Mouse (Mus musculus) embryonic fibroblast, embryonic 13.5 days (primary cell): ENCODE results near the gene Hist1h2bm. TPM values are rescaled to one million over a fixed set of nuclear protein-coding genes. Genes with fewer than 3 reads are reported as not detected.
A peak's percentile ranks its signal among the peaks of the same experiment; 100 is the strongest.
"Not testable (repeated sequence)": the region's sequence is repeated elsewhere in the genome, so short reads cannot be mapped to it uniquely, and the experiment has no call there.

Experiments used
- H3K27ac ChIP-seq: 2 replicates; pipeline ENCODE4 v1.5.1; 2012; ENCODE audit warnings: low read length, control low read depth, inconsistent platforms; ENCODE audit not compliant: insufficient read depth
- H3K4me1 ChIP-seq: 2 replicates; pipeline ENCODE4 v1.6.1; 2011; ENCODE audit warnings: low read length; ENCODE audit not compliant: control insufficient read depth, insufficient read depth
- H3K4me3 ChIP-seq: 2 replicates; pipeline ENCODE4 v1.5.1; 2011; ENCODE audit warnings: mild to moderate bottlenecking, control low read depth, low read length; ENCODE audit not compliant: insufficient read depth
- CTCF ChIP-seq: IDR thresholded peaks from 2 replicates; pipeline ENCODE4 v1.5.1; 2011; ENCODE audit warnings: mild to moderate bottlenecking, control low read depth, low read length, moderate library complexity, borderline replicate concordance; ENCODE audit not compliant: insufficient read depth
- POLR2A ChIP-seq: IDR thresholded peaks from 2 replicates; pipeline ENCODE4 v1.6.1; 2011; ENCODE audit warnings: low read depth, mild to moderate bottlenecking, control low read depth, low read length, moderate library complexity
- polyA plus RNA-seq: library from polyadenylated mRNA; stranded (reverse); fragments of >200 nt; gene quantifications from 2 replicates; pipeline ENCODE4 v1.2.4, GENCODE M21; 2011; ENCODE audit warnings: low read depth; ENCODE audit not compliant: missing spikeins, insufficient read length

The Hist1h2bm gene
- polyA plus RNA-seq, 1 experiment: 9.1 TPM

GRCm38 (mm10) chr13:21727948-21728572 lies 6.2 kb downstream of the Hist1h2bm start:
- Histone ChIP-seq H3K27ac (no peak overlapping the region), H3K4me1 (no peaks in the 10 kb centered on the region), H3K4me3 (no peak overlapping the region)
- TF ChIP-seq POLR2A (no peak), CTCF (no peak)

- no peak overlapping the region for H3K4me3 ChIP-seq
- H3K4me1 ChIP-seq: no peaks in the 10 kb centered on the region
- no peak overlapping the region for H3K27ac ChIP-seq
- TF ChIP-seq POLR2A (no peak), CTCF (no peak)
Observed at GRCm38 (mm10) chr13:21729544-21729943, 7.7 kb downstream of the Hist1h2bm start.

- TF ChIP-seq POLR2A: no peak
- TF ChIP-seq CTCF: no peak
- no peak overlapping the region for H3K4me3 ChIP-seq
- H3K4me1 ChIP-seq: no peaks in the 10 kb centered on the region
- H3K27ac ChIP-seq: no peak overlapping the region
Observed at GRCm38 (mm10) chr13:21733466-21733865, 11.6 kb downstream of the Hist1h2bm start.

DNA sequence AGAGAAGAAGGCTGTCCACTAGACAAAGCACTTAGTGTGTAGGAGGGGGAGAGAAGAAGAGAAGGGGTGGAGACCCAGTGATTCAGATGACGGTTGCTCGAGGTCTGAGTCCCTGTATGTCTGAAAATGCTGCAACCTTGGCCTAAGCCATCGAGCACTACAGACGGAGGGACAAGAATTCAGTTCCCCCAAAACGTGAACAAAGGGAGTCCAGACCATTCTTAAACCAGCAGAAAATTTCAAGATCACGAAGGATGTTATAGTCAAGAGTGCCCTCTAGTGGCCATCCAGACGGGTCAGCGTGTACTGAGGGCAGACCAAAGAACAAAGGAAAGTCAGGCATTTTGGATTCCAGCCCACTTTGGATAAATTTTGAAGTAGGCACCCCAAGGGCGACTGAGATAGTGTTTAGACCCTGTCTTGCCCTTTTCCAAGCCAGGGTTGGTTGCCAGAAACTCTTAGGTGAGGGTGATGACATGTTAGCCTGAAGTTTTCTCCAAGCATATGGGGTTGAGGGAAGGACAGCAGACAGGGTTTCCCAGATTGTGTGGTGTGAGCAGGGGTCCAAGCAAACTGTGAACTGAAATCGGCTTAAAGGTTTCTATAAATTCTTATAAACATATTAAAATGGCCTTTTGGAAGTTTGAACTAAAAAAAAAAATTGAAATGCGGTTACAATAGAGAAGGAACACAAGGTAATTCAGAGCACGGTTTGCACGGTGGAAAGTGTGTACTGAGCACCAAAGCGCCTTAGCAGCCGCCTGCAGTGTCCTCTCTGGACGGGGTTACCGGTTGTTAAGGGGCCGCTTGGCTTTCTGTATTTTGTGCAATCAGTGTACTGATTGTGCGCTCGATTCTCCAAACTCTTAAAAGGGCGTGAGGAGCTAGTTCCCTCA lies 12.4 kb downstream of the Hist1h2bm start:
- TF ChIP-seq POLR2A: no peak
- TF ChIP-seq CTCF: peak; percentile 68; the same call in 1 of the 2 replicates
- Histone ChIP-seq H3K4me3 (peak overlapping the region; percentile 33), H3K4me1 (no peaks in the 10 kb centered on the region), H3K27ac (peak overlapping the region; percentile 49)

DNA sequence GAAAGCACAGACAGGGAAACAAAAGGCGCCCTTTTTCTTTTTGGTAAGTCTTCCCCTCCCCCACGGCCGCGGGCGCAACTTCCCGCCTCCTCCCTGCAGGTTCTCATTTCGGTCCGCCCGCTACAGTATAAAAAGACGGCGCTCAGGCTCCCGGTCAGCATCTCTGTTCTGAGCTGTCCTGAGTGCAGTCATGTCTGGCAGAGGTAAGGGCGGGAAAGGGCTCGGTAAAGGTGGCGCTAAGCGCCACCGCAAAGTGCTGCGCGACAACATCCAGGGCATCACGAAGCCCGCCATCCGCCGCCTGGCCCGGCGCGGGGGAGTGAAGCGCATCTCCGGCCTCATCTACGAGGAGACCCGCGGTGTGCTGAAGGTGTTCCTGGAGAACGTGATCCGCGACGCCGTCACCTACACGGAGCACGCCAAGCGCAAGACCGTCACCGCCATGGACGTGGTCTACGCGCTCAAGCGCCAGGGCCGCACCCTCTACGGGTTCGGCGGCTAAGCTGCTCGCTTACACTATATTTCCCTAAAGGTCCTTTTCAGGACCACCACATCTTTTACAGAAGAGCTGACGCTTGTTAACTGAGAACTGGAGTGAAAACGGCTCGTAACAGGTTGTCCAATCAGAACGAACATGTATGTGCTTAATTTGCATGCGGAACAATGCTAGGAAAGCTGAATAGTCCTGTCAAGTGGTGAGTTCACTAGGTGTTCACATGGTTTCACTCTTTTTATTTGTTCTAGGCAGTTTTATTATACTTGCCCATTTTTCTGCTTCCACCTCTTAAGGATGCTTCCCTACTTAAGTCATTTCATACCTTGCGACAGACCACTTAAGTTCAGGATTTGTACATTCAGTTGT lies 13.3 kb downstream of the Hist1h2bm start, which contains the start of gene Hist1h4j:
Gene Hist1h4j, plus strand, starts transcription at position 159 of the 862 bp plus-strand sequence.
- TF ChIP-seq POLR2A: peak; percentile 80
- H3K27ac ChIP-seq: peak within 1 kb of the TSS; percentile 49
- H3K4me1 ChIP-seq: not testable (repeated sequence)
- peak within 1 kb of the TSS; percentile 33 for H3K4me3 ChIP-seq

GRCm38 (mm10) chr13:21745006-21745405 lies 23.2 kb downstream of the Hist1h2bm start:
- TF ChIP-seq POLR2A (no peak), CTCF (no peak)
- Histone ChIP-seq H3K4me3 (no peak overlapping the region), H3K27ac (no peak overlapping the region), H3K4me1 (peaks cover 2% of the 10 kb centered on the region; the same call in 1 of the 2 replicates)

DNA sequence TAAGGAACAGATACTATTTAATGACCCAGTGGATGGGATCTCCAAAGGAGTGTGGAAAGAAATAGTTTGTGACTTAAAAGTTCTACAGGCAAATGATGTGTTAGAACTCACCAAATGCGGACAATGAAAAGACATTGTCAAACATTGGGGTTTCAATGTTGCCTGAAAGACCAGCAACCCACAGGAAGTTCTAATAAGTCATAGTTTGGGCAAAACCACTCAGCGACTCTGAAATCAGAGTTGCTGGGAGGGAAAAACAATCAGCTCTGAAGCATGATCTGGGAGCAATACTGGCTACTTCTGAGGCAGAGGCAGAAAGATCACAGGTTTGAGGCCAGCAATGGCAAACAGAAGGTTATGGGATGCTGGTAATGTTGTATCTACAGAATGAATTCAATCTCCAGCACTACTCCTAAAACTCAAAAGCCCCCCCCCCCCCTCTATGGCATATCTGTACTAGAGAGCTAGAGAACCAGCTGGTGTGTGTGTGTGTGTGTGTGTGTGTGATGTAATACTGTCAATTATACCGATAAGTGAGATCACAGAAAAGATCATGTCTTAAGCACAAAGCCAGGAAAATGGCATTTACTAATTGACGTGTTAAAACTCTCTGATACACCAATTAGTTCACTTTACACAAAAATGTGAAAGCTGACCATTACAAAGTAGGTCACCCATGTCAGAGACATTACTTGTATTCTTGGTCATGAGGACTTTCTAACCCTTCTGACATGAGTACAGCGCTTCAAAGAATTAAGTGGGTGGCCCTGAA lies 27.7 kb downstream of the Hist1h2bm start:
- Histone ChIP-seq H3K4me1 (peaks cover 8% of the 10 kb centered on the region), H3K4me3 (peak overlapping the region; percentile 57), H3K27ac (peak overlapping the region; percentile 13; the same call in 1 of the 2 replicates)
- TF ChIP-seq POLR2A (peak; percentile 75), CTCF (no peak)

- Histone ChIP-seq H3K27ac (peak within 1 kb of the TSS; percentile 84), H3K4me3 (peak within 1 kb of the TSS; percentile 57)
- not testable (repeated sequence) for H3K4me1 ChIP-seq
- TF ChIP-seq POLR2A: peak; percentile 86
Observed at GRCm38 (mm10) chr13:21750159-21751017, 28.5 kb downstream of the Hist1h2bm start, which contains the start of gene Hist1h4k. Hist1h4k (minus strand) TSS chr13:21750505.

GRCm38 (mm10) chr13:21751417-21751816 lies 29.6 kb downstream of the Hist1h2bm start:
- Histone ChIP-seq H3K27ac (no peak overlapping the region), H3K4me1 (peaks cover 8% of the 10 kb centered on the region), H3K4me3 (no peak overlapping the region)
- TF ChIP-seq CTCF: no peak
- TF ChIP-seq POLR2A: no peak
